Mouse (Mus musculus): ENCODE data around the gene Vmn2r101.

Vmn2r101 gene

GRCm38 (mm10) chr17:19576927-19577326, at the start of gene Vmn2r101:
Gene Vmn2r101 (plus strand): TSS chr17:19577227.
- no peak for DNase-seq

DNA sequence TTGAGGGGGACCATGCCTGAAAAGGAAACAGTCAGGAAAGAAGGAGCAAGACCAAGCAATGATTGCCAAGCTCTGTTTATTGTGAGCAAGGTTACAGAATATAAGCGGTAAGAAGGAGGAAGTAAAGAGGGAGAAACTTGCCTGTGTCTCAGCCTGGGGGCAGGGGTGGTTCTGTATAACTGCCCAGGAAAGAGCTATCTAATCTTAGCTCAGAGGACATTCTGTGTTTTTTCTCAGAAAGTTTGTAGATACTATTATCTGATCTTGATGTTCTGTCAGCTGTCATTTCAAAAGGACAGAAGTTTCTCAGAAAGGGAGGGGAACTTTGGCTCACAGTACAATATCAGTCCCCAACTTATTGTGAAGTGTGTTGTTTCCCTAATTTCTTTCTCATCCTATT, 52.3 kb downstream of the Vmn2r101 start:
- no peak for DNase-seq

GRCm38 (mm10) chr17:19658447-19658846, 81.4 kb downstream of the Vmn2r101 start:
- no peak for DNase-seq

GRCm38 (mm10) chr17:19660028-19660427, 83.0 kb downstream of the Vmn2r101 start, which contains the start of gene Vmn2r102:
Gene Vmn2r102 (plus strand): TSS chr17:19660328.
- no peak for DNase-seq
